Mouse (Mus musculus) heart, embryonic 12.5 days (tissue): ENCODE data around the gene Cflar. TPM values are rescaled to one million over a fixed set of nuclear protein-coding genes. Genes with fewer than 3 reads are reported as not detected.
A peak's percentile ranks its signal among the peaks of the same experiment; 100 is the strongest.
"Not testable (repeated sequence)": the region's sequence is repeated elsewhere in the genome, so short reads cannot be mapped to it uniquely, and the experiment has no call there.

ENCODE experiments used
- ATAC-seq: fragments of 200-750 bp; cut with Nextera tagmentation; 2 replicates; pipeline ENCODE4 v1.8.0; 2017; ENCODE audit warnings: moderate TSS enrichment, moderate library complexity; ENCODE audit not compliant: insufficient number of reproducible peaks, low FRiP score
- H3K27ac ChIP-seq: fragments of 300-500 bp; sonication (generic); 2 replicates; pipeline ENCODE4 v1.5.1; 2016; ENCODE audit warnings: mild to moderate bottlenecking, moderate library complexity; ENCODE audit not compliant: poor library complexity, severe bottlenecking
- H3K27me3 ChIP-seq: fragments of 300-500 bp; sonication (generic); replicated peaks from 2 replicates; pipeline ENCODE4 v1.6.1; 2016; ENCODE audit warnings: mild to moderate bottlenecking, moderate library complexity
- H3K36me3 ChIP-seq: fragments of 300-500 bp; sonication (generic); 2 replicates; pipeline ENCODE4 v1.6.1; 2016; ENCODE audit warnings: mild to moderate bottlenecking, moderate library complexity
- H3K4me1 ChIP-seq: fragments of 300-500 bp; sonication (generic); replicated peaks from 2 replicates; pipeline ENCODE4 v1.6.1; 2016; ENCODE audit warnings: mild to moderate bottlenecking
- H3K4me2 ChIP-seq: fragments of 300-500 bp; sonication (generic); 2 replicates; pipeline ENCODE4 v1.6.1; 2016; ENCODE audit warnings: mild to moderate bottlenecking, moderate library complexity
- H3K4me3 ChIP-seq: fragments of 300-500 bp; sonication (generic); 2 replicates; pipeline ENCODE4 v1.5.1; 2016; ENCODE audit warnings: mild to moderate bottlenecking
- H3K9ac ChIP-seq: fragments of 300-500 bp; sonication (generic); 2 replicates; pipeline ENCODE4 v1.6.1; 2016; ENCODE audit warnings: mild to moderate bottlenecking, moderate library complexity
- H3K9me3 ChIP-seq: fragments of 300-500 bp; sonication (generic); replicated peaks from 2 replicates; pipeline ENCODE4 v1.6.1; 2016; ENCODE audit warnings: mild to moderate bottlenecking, moderate library complexity
- WGBS: fragments of 180-500 bp; shearing (Covaris S2); methylation state at CpG from one replicate; pipeline ENCODE4 v1.1.7; 2016; 5-methylcytosine and 5-hydroxymethylcytosine counted together
- polyA plus RNA-seq: library from polyadenylated mRNA; unstranded; fragments of >200 nt; fragmentation: Nextera tagmentation; extraction: Ambion mirVana; gene quantifications from 2 replicates; pipeline ENCODE4 v1.2.1, GENCODE M21; 2016

Cflar gene
- polyA plus RNA-seq = 35.6 and 35.9 TPM in 2 replicates

GRCm38 (mm10) chr1:58711365-58712016 lies at the start of gene Cflar:
Cflar (plus strand) TSS chr1:58711508.
- H3K4me1 ChIP-seq = peaks cover 20% of the 10 kb centered on the region
- peak within 1 kb of the TSS; percentile 61 for H3K4me3 ChIP-seq
- H3K4me2 ChIP-seq = peak within 1 kb of the TSS; percentile 78
- no peaks in the 10 kb centered on the region for H3K9me3 ChIP-seq
- H3K36me3 ChIP-seq = peaks cover 15% of the 10 kb centered on the region
- H3K9ac ChIP-seq = peak within 1 kb of the TSS; percentile 94
- peak; percentile 78 for ATAC-seq
- H3K27ac ChIP-seq = peak within 1 kb of the TSS; percentile 100
- H3K27me3 ChIP-seq = no peaks in the 10 kb centered on the region
- under 1% methylated on average over 45 of the region's 45 CpGs for WGBS

- not testable (repeated sequence) for H3K9me3 ChIP-seq, ATAC-seq, H3K4me3 ChIP-seq, H3K4me1 ChIP-seq, H3K27me3 ChIP-seq, H3K27ac ChIP-seq, H3K36me3 ChIP-seq, H3K4me2 ChIP-seq, H3K9ac ChIP-seq
- 85% methylated on average over 5 of the region's 5 CpGs for WGBS
These were observed 48.6 kb upstream of the Cflar start for GRCm38 (mm10) chr1:58662671-58663070.

GRCm38 (mm10) chr1:58663365-58663764 lies 47.9 kb upstream of the Cflar start:
- H3K27ac ChIP-seq = not testable (repeated sequence)

GRCm38 (mm10) chr1:58668191-58668590 lies 43.1 kb upstream of the Cflar start:
- H3K4me3 ChIP-seq = no peak overlapping the region
- H3K27me3 ChIP-seq = no peaks in the 10 kb centered on the region
- H3K27ac ChIP-seq = no peak overlapping the region
- 87% methylated on average over 5 of the region's 5 CpGs for WGBS
- no peaks in the 10 kb centered on the region for H3K36me3 ChIP-seq
- no peak overlapping the region for H3K9ac ChIP-seq
- no peak overlapping the region for H3K4me2 ChIP-seq
- H3K4me1 ChIP-seq = no peaks in the 10 kb centered on the region
- H3K9me3 ChIP-seq = peaks cover 5% of the 10 kb centered on the region; the same call in 1 of the 2 replicates
- ATAC-seq = no peak

More at GRCm38 (mm10) chr1:58663365-58663764, 47.9 kb upstream of the Cflar start:
- H3K36me3 ChIP-seq, H3K9me3 ChIP-seq, H3K4me2 ChIP-seq, H3K27me3 ChIP-seq, H3K4me1 ChIP-seq, H3K9ac ChIP-seq, ATAC-seq, H3K4me3 ChIP-seq: not testable (repeated sequence)
- 67% methylated on average over 3 of the region's 3 CpGs for WGBS

GRCm38 (mm10) chr1:58669635-58670034 lies 41.7 kb upstream of the Cflar start:
- not testable (repeated sequence) for H3K27ac ChIP-seq, H3K9ac ChIP-seq, H3K36me3 ChIP-seq, H3K9me3 ChIP-seq, ATAC-seq, H3K4me1 ChIP-seq, H3K4me3 ChIP-seq, H3K27me3 ChIP-seq, H3K4me2 ChIP-seq
- WGBS = 74% methylated on average over 3 of the region's 3 CpGs

- Histone ChIP-seq H3K9ac (no peak overlapping the region), H3K4me1 (no peaks in the 10 kb centered on the region), H3K27me3 (no peaks in the 10 kb centered on the region), H3K4me3 (no peak overlapping the region), H3K27ac (no peak overlapping the region), H3K36me3 (no peaks in the 10 kb centered on the region), H3K9me3 (peaks cover 5% of the 10 kb centered on the region; the same call in 1 of the 2 replicates), H3K4me2 (no peak overlapping the region)
- WGBS = 78% methylated on average over 2 of the region's 2 CpGs
- ATAC-seq = no peak
These were observed 39.2 kb upstream of the Cflar start for GRCm38 (mm10) chr1:58672116-58672515.

GRCm38 (mm10) chr1:58675011-58675410 lies 36.3 kb upstream of the Cflar start:
- Histone ChIP-seq H3K4me2 (no peak overlapping the region), H3K9me3 (no peaks in the 10 kb centered on the region), H3K27me3 (no peaks in the 10 kb centered on the region), H3K4me1 (no peaks in the 10 kb centered on the region), H3K9ac (no peak overlapping the region), H3K36me3 (no peaks in the 10 kb centered on the region), H3K27ac (no peak overlapping the region), H3K4me3 (no peak overlapping the region)
- no peak for ATAC-seq
- 75% methylated on average over 3 of the region's 3 CpGs for WGBS

- ATAC-seq = no peak
- no peak overlapping the region for H3K9ac ChIP-seq
- H3K4me3 ChIP-seq = no peak overlapping the region
- H3K27me3 ChIP-seq = no peaks in the 10 kb centered on the region
- WGBS = 94% methylated on average over 1 of the region's 1 CpGs
- H3K4me2 ChIP-seq = no peak overlapping the region
- H3K27ac ChIP-seq = no peak overlapping the region
- no peaks in the 10 kb centered on the region for H3K9me3 ChIP-seq
- no peaks in the 10 kb centered on the region for H3K36me3 ChIP-seq
- H3K4me1 ChIP-seq = no peaks in the 10 kb centered on the region
These were observed 33.7 kb upstream of the Cflar start for GRCm38 (mm10) chr1:58677575-58677974.

- H3K9me3 ChIP-seq, ATAC-seq, H3K27me3 ChIP-seq, H3K4me2 ChIP-seq, H3K27ac ChIP-seq, H3K9ac ChIP-seq, H3K36me3 ChIP-seq, H3K4me3 ChIP-seq, H3K4me1 ChIP-seq: not testable (repeated sequence)
- WGBS = 36% methylated on average over 5 of the region's 5 CpGs
These were observed 32.9 kb upstream of the Cflar start for GRCm38 (mm10) chr1:58678412-58678811.

- WGBS = 84% methylated on average over 1 of the region's 1 CpGs
- 0 out of 2 replicates have a peak, but pooled peaks cover 3% of the 10 kb centered on the region for H3K9me3 ChIP-seq
- ATAC-seq = no peak
- no peak overlapping the region for H3K9ac ChIP-seq
- H3K27me3 ChIP-seq = no peaks in the 10 kb centered on the region
- no peak overlapping the region for H3K27ac ChIP-seq
- H3K4me1 ChIP-seq = no peaks in the 10 kb centered on the region
- H3K4me3 ChIP-seq = no peak overlapping the region
- H3K36me3 ChIP-seq = no peaks in the 10 kb centered on the region
- H3K4me2 ChIP-seq = no peak overlapping the region
These were observed 21.9 kb upstream of the Cflar start for GRCm38 (mm10) chr1:58689426-58689825.

- Histone ChIP-seq H3K27ac (no peak overlapping the region), H3K9ac (no peak overlapping the region), H3K27me3 (no peaks in the 10 kb centered on the region), H3K9me3 (0 out of 2 replicates have a peak, but pooled peaks cover 3% of the 10 kb centered on the region), H3K36me3 (no peaks in the 10 kb centered on the region), H3K4me2 (no peak overlapping the region), H3K4me1 (no peaks in the 10 kb centered on the region), H3K4me3 (no peak overlapping the region)
- WGBS = 62% methylated on average over 6 of the region's 6 CpGs
- ATAC-seq = no peak
These were observed 21.1 kb upstream of the Cflar start for GRCm38 (mm10) chr1:58690006-58690744.
